Mouse (Mus musculus) olfactory bulb, adult 2 months (tissue): ENCODE measurements around the gene Rabggtb.

Source experiments
- CTCF ChIP-seq: fragments of 200-500 bp; IDR thresholded peaks from 2 replicates; pipeline ENCODE4 v1.5.1; 2012; ENCODE audit warnings: low read depth, mild to moderate bottlenecking, low read length, moderate library complexity; ENCODE audit not compliant: insufficient read depth
- POLR2A ChIP-seq: fragments of 200-500 bp; IDR thresholded peaks from 2 replicates; pipeline ENCODE4 v1.6.1; 2012; ENCODE audit warnings: mild to moderate bottlenecking, low read depth, low read length, moderate library complexity; ENCODE audit not compliant: insufficient read depth

- TF ChIP-seq CTCF (no peak), POLR2A (no peak)
These were observed 16.7 kb upstream of the Rabggtb start for GRCm38 (mm10) chr3:153929526-153929925.
